Mouse (Mus musculus): Measurements from ENCODE around the gene Prl2c3. TPM values are rescaled to one million over a fixed set of nuclear protein-coding genes. Genes with fewer than 3 reads are reported as not detected.
"Not testable (repeated sequence)": the region's sequence is repeated elsewhere in the genome, so short reads cannot be mapped to it uniquely, and the experiment has no call there.

Prl2c3 gene
- total and polyA plus RNA-seq, 2 experiments from 2014 or later: not detected

DNA sequence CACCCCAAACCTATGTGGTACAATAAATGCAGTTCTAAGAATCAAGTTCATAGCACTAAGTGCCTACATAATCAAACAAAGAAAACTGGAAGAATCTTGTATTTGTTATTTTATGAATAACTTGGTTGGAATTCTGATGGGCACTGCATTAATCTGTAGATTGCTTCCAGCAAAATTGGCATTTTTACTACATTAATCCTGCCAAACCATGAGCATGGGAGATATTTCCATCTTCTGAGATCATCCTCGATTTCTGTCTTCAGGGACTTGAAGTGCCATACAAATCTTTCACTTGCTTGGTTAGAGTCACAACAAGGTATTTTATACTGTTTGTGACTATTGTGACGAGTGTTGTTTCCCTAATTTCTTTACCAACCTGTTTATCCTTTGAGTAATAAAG is 9.7 kb upstream of the Prl2c3 start:
- Histone ChIP-seq H3K4me2 (ENCODE audit: low read depth, low read length, poor library complexity, severe bottlenecking) (no peak overlapping the region), H3K27ac (ENCODE audit: low read depth, low read length) (no peak overlapping the region), H3K9me3 (ENCODE audit: low read length) (0 out of 2 replicates have a peak, but pooled peaks cover 16% of the 10 kb centered on the region), H3K4me3 (ENCODE audit: low read depth, low read length) (no peak overlapping the region), H3K27me3 (ENCODE audit: insufficient read depth, low read length) (no peaks in the 10 kb centered on the region), H3K9ac (replicated peaks; ENCODE audit: low read length, poor library complexity, severe bottlenecking) (no peak overlapping the region), H3K36me3 (ENCODE audit: insufficient read depth, low read length) (no peaks in the 10 kb centered on the region), H3K4me1 (ENCODE audit: insufficient read depth, low read length) (no peaks in the 10 kb centered on the region)
- WGBS: 53% methylated on average over 2 of the region's 2 CpGs
- TF ChIP-seq CTCF (IDR thresholded peaks at IDR 0.05): no peak
- no peak for ATAC-seq (ENCODE audit: low FRiP score)
- no peak for DNase-seq (ENCODE audit: low spot score)

DNA sequence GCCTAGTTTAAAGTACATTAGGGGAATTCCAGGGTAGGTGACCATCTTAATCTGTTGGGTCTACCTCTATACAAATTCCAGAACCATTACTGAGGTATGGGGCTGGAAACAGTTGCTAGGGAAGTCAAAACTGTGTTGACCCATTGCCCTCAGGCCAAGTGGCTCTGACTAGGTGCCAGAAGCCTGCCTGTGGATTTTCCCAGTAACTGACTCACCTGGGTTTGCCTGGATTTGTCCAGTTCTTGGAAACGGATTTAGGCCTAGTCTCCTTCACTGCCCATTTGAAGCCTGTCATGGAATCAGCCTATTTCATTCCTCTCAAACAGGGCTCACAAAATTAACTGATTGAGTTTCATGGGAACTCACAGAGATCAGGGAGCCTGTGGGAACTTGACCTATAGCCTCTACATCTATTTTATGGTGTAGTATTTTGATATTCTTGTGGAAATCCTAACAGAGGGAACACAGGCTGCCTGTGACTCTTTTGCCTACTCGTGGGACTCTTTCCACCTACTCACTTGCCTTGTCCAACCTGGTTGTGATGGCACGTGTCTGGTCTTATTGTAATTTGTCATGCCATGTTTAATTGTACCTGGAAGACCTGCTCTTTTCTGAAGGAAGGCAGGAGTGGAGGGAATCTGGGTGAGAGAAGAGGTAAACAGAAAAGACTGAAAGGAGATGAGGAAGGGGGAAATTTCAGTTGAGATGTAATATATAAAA is 9.1 kb upstream of the Prl2c3 start:
- not testable (repeated sequence) for ATAC-seq (ENCODE audit: low FRiP score); H3K27me3 ChIP-seq (ENCODE audit: insufficient read depth, low read length); DNase-seq (ENCODE audit: low spot score)

DNA sequence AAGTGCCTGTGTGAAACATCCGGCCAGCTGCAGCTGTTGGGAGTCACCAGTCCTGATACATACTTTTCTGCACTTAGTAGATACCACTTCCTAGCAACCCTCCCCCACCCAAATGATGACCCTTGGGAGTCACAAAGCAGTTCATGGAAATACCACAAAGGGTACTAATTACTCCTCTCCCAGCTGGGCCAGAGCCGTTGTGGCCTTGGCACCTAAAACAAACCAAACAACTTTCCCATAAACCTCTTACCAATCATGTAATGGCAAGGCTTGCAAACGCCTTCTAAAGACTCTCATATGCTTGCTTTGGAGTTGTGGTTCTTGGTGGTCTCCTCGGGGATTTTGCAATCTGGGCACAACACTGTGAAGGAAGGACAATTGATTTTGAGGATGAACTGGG is 6.6 kb upstream of the Prl2c3 start:
- not testable (repeated sequence) for H3K9ac ChIP-seq (replicated peaks; ENCODE audit: low read length, poor library complexity, severe bottlenecking); H3K4me3 ChIP-seq (ENCODE audit: low read depth, low read length); H3K4me2 ChIP-seq (ENCODE audit: low read depth, low read length, poor library complexity, severe bottlenecking); H3K4me1 ChIP-seq (ENCODE audit: insufficient read depth, low read length); DNase-seq (ENCODE audit: low spot score); H3K27me3 ChIP-seq (ENCODE audit: insufficient read depth, low read length); H3K27ac ChIP-seq (ENCODE audit: low read depth, low read length); H3K36me3 ChIP-seq (ENCODE audit: insufficient read depth, low read length); ATAC-seq (ENCODE audit: low FRiP score)
- 0 out of 2 replicates have a peak, but pooled peaks cover 13% of the 10 kb centered on the region for H3K9me3 ChIP-seq (ENCODE audit: low read length)
- 56% methylated on average over 4 of the region's 4 CpGs for WGBS

More for the DNA sequence above, 9.1 kb upstream of the Prl2c3 start:
- H3K4me3 ChIP-seq (ENCODE audit: low read depth, low read length); H3K36me3 ChIP-seq (ENCODE audit: insufficient read depth, low read length); H3K9ac ChIP-seq (replicated peaks; ENCODE audit: low read length, poor library complexity, severe bottlenecking); H3K4me2 ChIP-seq (ENCODE audit: low read depth, low read length, poor library complexity, severe bottlenecking); H3K4me1 ChIP-seq (ENCODE audit: insufficient read depth, low read length); H3K27ac ChIP-seq (ENCODE audit: low read depth, low read length): not testable (repeated sequence)
- H3K9me3 ChIP-seq (ENCODE audit: low read length): 0 out of 2 replicates have a peak, but pooled peaks cover 16% of the 10 kb centered on the region
- WGBS: 63% methylated on average over 3 of the region's 3 CpGs

GRCm38 (mm10) chr13:12769442-12770091 is 30.3 kb downstream of the Prl2c3 start:
- H3K27ac ChIP-seq (ENCODE audit: low read depth, low read length); H3K9me3 ChIP-seq (ENCODE audit: low read length); H3K27me3 ChIP-seq (ENCODE audit: insufficient read depth, low read length); H3K4me2 ChIP-seq (ENCODE audit: low read depth, low read length, poor library complexity, severe bottlenecking); H3K36me3 ChIP-seq (ENCODE audit: insufficient read depth, low read length); H3K9ac ChIP-seq (replicated peaks; ENCODE audit: low read length, poor library complexity, severe bottlenecking); DNase-seq (ENCODE audit: low spot score); H3K4me3 ChIP-seq (ENCODE audit: low read depth, low read length); H3K4me1 ChIP-seq (ENCODE audit: insufficient read depth, low read length): not testable (repeated sequence)
- 82% methylated on average over 6 of the region's 6 CpGs for WGBS
- ATAC-seq (ENCODE audit: low FRiP score): 0 out of 2 replicates have a peak, but pooled peaks have one; percentile 28

Other genes with a start within 250 kb of the Prl2c3 start
- 8.6 and 10.7 TPM in 2 replicates for gene Ero1lb, start 234.2 kb downstream of the Prl2c3 start, total RNA-seq (2014; rRNA removed)
- 10.7 and 11.3 TPM in 2 replicates for gene Ero1lb, start 234.2 kb downstream of the Prl2c3 start, polyA plus RNA-seq (2015; fragmentation: Nextera tagmentation; extraction: Ambion mirVana)
- gene Prl2c2, start 205.3 kb upstream of the Prl2c3 start, total RNA-seq (2014; rRNA removed): not detected in 2 replicates
- not detected in 2 replicates for gene Prl2c2, start 205.3 kb upstream of the Prl2c3 start, polyA plus RNA-seq (2015; fragmentation: Nextera tagmentation; extraction: Ambion mirVana)

Measured in midbrain, postnatal 0 days (tissue).